Mouse (Mus musculus) megakaryocyte, embryonic 14.5 days (primary cell): ENCODE data around the gene Atp1a4.

Experiments
- FLI1 ChIP-seq: IDR thresholded peaks from 2 replicates; pipeline ENCODE4 v1.6.1; 2012; ENCODE audit warnings: low read length, inconsistent platforms, mixed read lengths
- GATA1 ChIP-seq: IDR thresholded peaks from 3 replicates; pipeline ENCODE4 v1.6.1; 2012; ENCODE audit warnings: mixed read lengths, low read length, inconsistent platforms, borderline replicate concordance

DNA sequence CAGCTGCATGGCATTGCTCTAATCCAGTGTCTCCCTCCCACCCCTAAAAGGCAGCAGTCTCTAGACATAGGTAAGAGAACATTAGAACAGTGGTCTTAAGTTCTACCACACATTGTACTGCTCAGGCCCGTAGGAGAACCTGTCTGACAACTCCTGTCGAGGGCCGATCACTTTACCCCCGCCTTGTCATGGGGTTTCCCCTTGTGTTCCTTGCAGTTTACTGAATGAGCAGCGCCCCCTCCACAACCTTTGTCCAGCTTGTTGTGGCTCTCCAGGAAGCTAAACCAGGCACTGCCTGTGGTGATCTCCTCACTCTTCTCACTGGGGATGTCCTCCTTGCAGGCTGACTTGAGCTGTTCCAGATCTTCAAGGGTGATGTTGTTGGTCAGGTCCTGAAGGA lies 58.1 kb downstream of the Atp1a4 start:
- no peak for TF ChIP-seq GATA1
- TF ChIP-seq FLI1 = no peak
